Mouse (Mus musculus) midbrain, postnatal 0 days (tissue): ENCODE results near the gene Mybpc1. TPM values are rescaled to one million over a fixed set of nuclear protein-coding genes. Genes with fewer than 3 reads are reported as not detected.

Experiments
- ATAC-seq: fragments of 200-750 bp; cut with Nextera tagmentation; 2 replicates; pipeline ENCODE4 v1.8.0; 2017; ENCODE audit warnings: moderate number of reproducible peaks, mild to moderate bottlenecking, moderate TSS enrichment, moderate library complexity; ENCODE audit not compliant: low FRiP score
- DNase-seq: peaks from one replicate; pipeline ENCODE4 v3.0.0-alpha.2; 2015; ENCODE audit warnings: low spot score
- H3K27ac ChIP-seq: fragments of 300-500 bp; sonication (generic); 2 replicates; pipeline ENCODE4 v1.5.1; 2014; ENCODE audit warnings: low read depth, mild to moderate bottlenecking, low read length, mixed read lengths
- H3K27me3 ChIP-seq: fragments of 300-500 bp; sonication (generic); 2 replicates; pipeline ENCODE4 v1.6.1; 2014; ENCODE audit warnings: low read length, control low read depth, mixed read lengths; ENCODE audit not compliant: insufficient read depth
- H3K36me3 ChIP-seq: fragments of 300-500 bp; sonication (generic); 2 replicates; pipeline ENCODE4 v1.6.1; 2014; ENCODE audit warnings: low read length, control low read depth, mixed read lengths; ENCODE audit not compliant: insufficient read depth
- H3K4me1 ChIP-seq: fragments of 300-500 bp; sonication (generic); 2 replicates; pipeline ENCODE4 v1.6.1; 2014; ENCODE audit warnings: mild to moderate bottlenecking, control low read depth, antibody characterized with exemption, low read length, mixed read lengths; ENCODE audit not compliant: insufficient read depth
- H3K4me2 ChIP-seq: fragments of 300-500 bp; sonication (generic); 2 replicates; pipeline ENCODE4 v1.6.1; 2014; ENCODE audit warnings: low read depth, mild to moderate bottlenecking, low read length, mixed read lengths; ENCODE audit not compliant: poor library complexity, severe bottlenecking
- H3K4me3 ChIP-seq: fragments of 300-500 bp; sonication (generic); 2 replicates; pipeline ENCODE4 v1.5.1; 2014; ENCODE audit warnings: low read depth, mild to moderate bottlenecking, low read length, moderate library complexity
- H3K9ac ChIP-seq: fragments of 300-500 bp; sonication (generic); replicated peaks from 2 replicates; pipeline ENCODE4 v1.6.1; 2014; ENCODE audit warnings: mild to moderate bottlenecking, low read length, moderate library complexity, mixed read lengths; ENCODE audit not compliant: poor library complexity, severe bottlenecking
- H3K9me3 ChIP-seq: fragments of 300-500 bp; sonication (generic); 2 replicates; pipeline ENCODE4 v1.6.1; 2016; ENCODE audit warnings: low read length, control low read depth
- CTCF ChIP-seq: IDR thresholded peaks from 2 replicates; pipeline ENCODE4 v1.5.1; 2016; ENCODE audit warnings: antibody characterized with exemption, mild to moderate bottlenecking
- WGBS: fragments of 180-500 bp; shearing (Covaris S2); extraction: QIAGEN DNeasy Blood & Tissue Kit; methylation state at CpG from one replicate; pipeline ENCODE4 v1.1.7; 2014; 5-methylcytosine and 5-hydroxymethylcytosine counted together
- polyA plus RNA-seq: library from polyadenylated mRNA; unstranded; fragments of >200 nt; fragmentation: Nextera tagmentation; extraction: Ambion mirVana; gene quantifications from 2 replicates; pipeline ENCODE4 v1.2.1, GENCODE M21; 2015
- total RNA-seq: library from RNA; depleted of rRNA; stranded (reverse); fragments of >200 nt; gene quantifications from 2 replicates; pipeline ENCODE4 v1.2.3, GENCODE M21; 2014

The Mybpc1 gene
- total and polyA plus RNA-seq, 2 experiments from 2014 or later, result 0.86 to 3.2 TPM

DNA sequence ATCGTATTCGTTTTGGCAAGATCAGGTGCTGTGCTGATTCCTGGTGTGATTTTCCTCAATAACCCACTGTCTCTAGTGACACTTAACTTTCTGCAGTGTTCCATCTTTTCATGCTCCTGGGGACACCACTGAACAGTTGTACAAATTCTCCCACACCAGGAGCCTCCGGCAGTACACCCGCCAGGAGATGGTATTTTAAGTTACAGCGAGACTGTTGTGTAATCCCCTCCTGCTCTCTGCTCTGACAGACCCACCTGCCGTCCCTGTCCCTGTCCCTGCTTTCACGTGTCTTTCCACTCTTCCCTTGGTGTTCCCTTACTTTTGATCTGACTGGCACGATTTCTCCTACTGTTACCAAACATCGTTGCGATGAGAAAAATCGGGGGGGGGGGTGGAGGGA lies 19.3 kb upstream of the Mybpc1 start:
- no peaks in the 10 kb centered on the region for H3K4me1 ChIP-seq
- H3K9ac ChIP-seq, result no peak overlapping the region
- no peaks in the 10 kb centered on the region for H3K27me3 ChIP-seq
- no peak overlapping the region for H3K4me2 ChIP-seq
- no peak for TF ChIP-seq CTCF
- no peak for ATAC-seq
- H3K9me3 ChIP-seq, result no peaks in the 10 kb centered on the region
- H3K27ac ChIP-seq, result no peak overlapping the region
- H3K36me3 ChIP-seq, result no peaks in the 10 kb centered on the region
- H3K4me3 ChIP-seq, result no peak overlapping the region
- 84% methylated on average over 11 of the region's 11 CpGs for WGBS
- DNase-seq, result no peak

DNA sequence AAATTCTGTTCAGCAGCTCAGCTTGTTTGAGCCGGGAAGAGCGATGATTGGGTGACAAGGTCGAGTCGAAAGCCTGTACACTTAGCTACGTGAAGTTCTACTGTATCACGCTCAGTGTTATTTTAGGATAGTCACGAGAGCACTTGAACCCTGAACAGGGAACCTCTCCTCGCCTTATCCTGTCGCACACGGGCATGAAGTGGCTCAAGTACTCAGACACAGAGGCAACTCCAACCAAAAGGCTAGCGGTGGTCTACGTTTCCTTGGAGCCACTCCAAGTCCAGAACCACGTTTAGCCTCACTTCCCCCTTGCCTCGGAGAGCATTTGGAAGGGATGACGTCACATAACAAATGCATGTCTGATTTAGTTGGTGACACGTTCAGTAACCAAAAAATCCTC lies 17.7 kb upstream of the Mybpc1 start:
- no peak overlapping the region for H3K4me2 ChIP-seq
- no peaks in the 10 kb centered on the region for H3K4me1 ChIP-seq
- H3K4me3 ChIP-seq, result no peak overlapping the region
- ATAC-seq (no peak), DNase-seq (no peak)
- H3K27ac ChIP-seq, result no peak overlapping the region
- no peak for TF ChIP-seq CTCF
- H3K9ac ChIP-seq, result no peak overlapping the region
- no peaks in the 10 kb centered on the region for H3K9me3 ChIP-seq
- 89% methylated on average over 16 of the region's 16 CpGs for WGBS
- H3K36me3 ChIP-seq, result no peaks in the 10 kb centered on the region
- no peaks in the 10 kb centered on the region for H3K27me3 ChIP-seq

DNA sequence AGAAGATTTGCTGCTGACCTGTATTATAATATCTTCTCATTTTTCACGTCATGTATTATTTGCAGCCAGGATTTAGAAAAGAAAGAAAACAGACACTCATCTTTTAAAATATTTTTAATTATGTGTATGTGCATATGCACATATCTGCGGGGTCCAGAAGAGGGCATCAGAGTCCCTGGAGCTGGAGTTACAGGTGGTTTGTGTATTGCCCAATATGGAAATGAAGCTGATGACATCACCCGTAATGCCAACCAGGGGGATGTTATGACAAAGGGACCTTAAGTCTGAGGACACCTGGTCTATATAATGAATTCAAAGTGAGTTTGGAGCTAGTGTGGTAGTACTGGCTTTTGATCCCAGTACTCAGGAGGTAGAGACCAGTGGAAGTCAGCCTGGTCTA lies 15.9 kb upstream of the Mybpc1 start:
- TF ChIP-seq CTCF, result no peak
- H3K9me3 ChIP-seq, result no peaks in the 10 kb centered on the region
- H3K27ac ChIP-seq, result no peak overlapping the region
- WGBS, result 91% methylated on average over 3 of the region's 3 CpGs
- no peaks in the 10 kb centered on the region for H3K27me3 ChIP-seq
- H3K4me2 ChIP-seq, result no peak overlapping the region
- H3K36me3 ChIP-seq, result no peaks in the 10 kb centered on the region
- H3K4me3 ChIP-seq, result no peak overlapping the region
- no peaks in the 10 kb centered on the region for H3K4me1 ChIP-seq
- ATAC-seq (no peak), DNase-seq (no peak)
- H3K9ac ChIP-seq, result no peak overlapping the region

DNA sequence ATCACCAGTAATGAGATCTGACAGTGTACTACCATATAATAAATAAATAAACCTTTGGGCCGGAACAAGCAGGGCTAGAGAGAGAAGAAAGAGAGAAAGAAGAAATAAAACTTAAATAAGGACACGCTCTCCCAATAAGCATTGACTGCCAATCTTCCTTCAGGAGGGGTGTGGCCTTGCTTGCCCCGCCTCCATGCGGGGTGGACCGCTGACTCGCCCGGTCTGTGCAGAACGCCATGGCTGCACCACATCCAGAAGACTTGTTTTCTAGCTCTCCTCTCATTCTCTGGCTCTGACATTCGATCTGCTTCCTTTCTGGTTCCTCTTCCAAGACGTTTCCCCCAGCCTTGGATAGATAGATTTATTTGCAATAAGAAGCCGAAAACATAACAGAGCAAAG lies 8.1 kb upstream of the Mybpc1 start:
- no peaks in the 10 kb centered on the region for H3K36me3 ChIP-seq
- H3K4me1 ChIP-seq, result no peaks in the 10 kb centered on the region
- DNase-seq, result no peak
- H3K4me3 ChIP-seq, result no peak overlapping the region
- no peak overlapping the region for H3K27ac ChIP-seq
- H3K9me3 ChIP-seq, result no peaks in the 10 kb centered on the region
- no peak for ATAC-seq
- no peak overlapping the region for H3K4me2 ChIP-seq
- TF ChIP-seq CTCF, result no peak
- WGBS, result 94% methylated on average over 11 of the region's 11 CpGs
- no peaks in the 10 kb centered on the region for H3K27me3 ChIP-seq
- no peak overlapping the region for H3K9ac ChIP-seq

DNA sequence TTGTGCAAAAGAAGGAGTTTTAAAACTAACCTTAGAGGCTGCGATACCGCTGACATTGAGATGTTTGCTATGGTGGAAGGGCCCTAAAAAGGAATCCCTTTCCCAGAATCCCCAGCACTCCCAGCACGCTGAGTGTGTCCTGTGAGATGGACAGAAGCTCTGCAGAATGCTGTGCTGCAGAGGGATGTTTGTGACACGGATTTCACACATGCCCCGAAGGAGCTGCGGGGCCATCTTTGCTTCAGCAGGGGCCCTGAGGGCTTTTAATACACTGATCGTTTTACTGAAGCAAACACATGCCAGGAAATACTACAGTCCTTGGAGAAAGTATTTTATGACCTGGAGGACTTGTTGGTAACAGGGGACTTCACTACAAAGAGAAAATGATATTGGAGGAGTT lies 1.7 kb upstream of the Mybpc1 start:
- no peak overlapping the region for H3K4me2 ChIP-seq
- no peak for TF ChIP-seq CTCF
- H3K4me3 ChIP-seq, result no peak overlapping the region
- no peaks in the 10 kb centered on the region for H3K27me3 ChIP-seq
- 69% methylated on average over 7 of the region's 7 CpGs for WGBS
- H3K4me1 ChIP-seq, result no peaks in the 10 kb centered on the region
- ATAC-seq (no peak), DNase-seq (no peak)
- no peaks in the 10 kb centered on the region for H3K36me3 ChIP-seq
- H3K9me3 ChIP-seq, result no peaks in the 10 kb centered on the region
- no peak overlapping the region for H3K27ac ChIP-seq
- no peak overlapping the region for H3K9ac ChIP-seq

DNA sequence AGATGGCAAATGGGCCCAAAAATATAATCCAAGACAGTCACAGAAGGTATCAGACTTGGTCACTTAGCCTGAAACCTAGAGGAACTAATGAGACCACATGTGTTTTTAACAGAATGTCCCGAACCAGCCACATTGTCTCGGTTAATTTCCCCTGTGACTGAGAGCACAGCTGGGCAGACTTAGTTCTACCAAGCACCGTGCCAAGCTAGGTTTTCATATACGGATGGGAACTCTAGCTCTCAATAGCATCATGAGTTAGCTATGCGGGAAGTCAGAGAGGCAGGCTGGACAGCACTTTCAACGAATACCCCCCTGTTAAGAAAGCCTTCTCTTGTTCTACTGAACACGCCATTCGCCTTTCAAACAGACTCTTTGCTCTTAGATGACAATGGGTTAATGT lies 1.1 kb upstream of the Mybpc1 start:
- H3K36me3 ChIP-seq, result no peaks in the 10 kb centered on the region
- no peaks in the 10 kb centered on the region for H3K9me3 ChIP-seq
- no peak overlapping the region for H3K27ac ChIP-seq
- 67% methylated on average over 8 of the region's 8 CpGs for WGBS
- no peak for TF ChIP-seq CTCF
- H3K4me1 ChIP-seq, result no peaks in the 10 kb centered on the region
- DNase-seq (no peak), ATAC-seq (no peak)
- H3K4me2 ChIP-seq, result no peak overlapping the region
- no peaks in the 10 kb centered on the region for H3K27me3 ChIP-seq
- H3K4me3 ChIP-seq, result no peak overlapping the region
- H3K9ac ChIP-seq, result no peak overlapping the region

DNA sequence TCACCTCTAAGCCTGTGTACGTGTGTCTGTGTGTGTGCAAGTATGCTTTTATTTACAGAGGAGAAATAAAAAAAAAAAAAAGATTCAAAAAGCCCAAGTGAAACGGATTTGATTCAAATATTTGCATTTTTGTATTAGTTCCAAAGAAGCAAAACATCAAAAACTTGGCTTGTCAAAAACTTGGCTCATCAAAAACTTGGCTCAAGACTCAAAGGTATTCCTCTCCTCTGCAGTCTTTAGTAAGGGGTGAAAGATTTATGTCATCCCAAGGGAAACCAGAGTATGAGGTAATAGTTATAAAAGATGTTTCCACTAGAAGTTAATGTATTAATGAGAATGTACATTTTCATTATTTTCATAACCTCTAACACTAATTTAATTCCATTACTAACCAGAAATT lies 1.2 kb downstream of the Mybpc1 start:
- Histone ChIP-seq H3K9me3 (no peaks in the 10 kb centered on the region), H3K27me3 (no peaks in the 10 kb centered on the region), H3K4me2 (no peak overlapping the region), H3K27ac (no peak overlapping the region), H3K4me1 (no peaks in the 10 kb centered on the region), H3K36me3 (no peaks in the 10 kb centered on the region), H3K4me3 (no peak overlapping the region), H3K9ac (no peak overlapping the region)
- DNase-seq, result peak; percentile 22
- WGBS, result 44% methylated on average over 2 of the region's 2 CpGs
- no peak for TF ChIP-seq CTCF
- no peak for ATAC-seq
